Mouse (Mus musculus) CD4-positive, CD25-positive, alpha-beta regulatory T cell (primary cell): Measurements from ENCODE around the gene Lama5. TPM values are rescaled to one million over a fixed set of nuclear protein-coding genes. Genes with fewer than 3 reads are reported as not detected.

ENCODE experiments used
- polyA plus RNA-seq: library from polyadenylated mRNA; unstranded; fragments of 100-300 nt; shearing (Covaris generic); gene quantifications from one replicate; pipeline ENCODE4 v1.2.1, GENCODE M21; 2017

Lama5 gene
- polyA plus RNA-seq = 0.54 TPM

GRCm38 (mm10) chr2:180225762-180226378 lies at the start of gene Lama5:
Gene Lama5 (minus strand): TSS chr2:180225859.

GRCm38 (mm10) chr2:180273394-180274244 lies 48.0 kb upstream of the Lama5 start, which contains the start of gene Cables2:
Gene Cables2 (minus strand): TSS chr2:180273496.

GRCm38 (mm10) chr2:180257001-180257521 lies 31.4 kb upstream of the Lama5 start, which contains the start of gene Rps21:
Gene Rps21 (plus strand): TSS chr2:180257377.

GRCm38 (mm10) chr2:180170806-180171521 lies 54.7 kb downstream of the Lama5 start, which contains the start of gene Adrm1:
Gene Adrm1 (plus strand): TSS chr2:180171485.

Other genes starting within 250 kb of the Lama5 start
- 22.0 TPM for gene Taf4, start 249.2 kb downstream of the Lama5 start, polyA plus RNA-seq
- gene Lsm14b, start 200.9 kb downstream of the Lama5 start, polyA plus RNA-seq = 18.4 TPM
- 427 TPM for gene Psma7, start 183.4 kb downstream of the Lama5 start, polyA plus RNA-seq
- gene Ss18l1, start 183.3 kb downstream of the Lama5 start, polyA plus RNA-seq = 4.2 TPM
- 59.0 TPM for gene Mtg2, start 155.3 kb downstream of the Lama5 start, polyA plus RNA-seq
- not detected for gene Hrh3, start 121.4 kb downstream of the Lama5 start, polyA plus RNA-seq
- 48.9 TPM for gene Osbpl2, start 106.6 kb downstream of the Lama5 start, polyA plus RNA-seq
- 155 TPM for gene Adrm1, start 54.4 kb downstream of the Lama5 start, polyA plus RNA-seq
- gene Rps21, start 31.5 kb upstream of the Lama5 start, polyA plus RNA-seq = 535 TPM
- gene Cables2, start 47.6 kb upstream of the Lama5 start, polyA plus RNA-seq = 58.6 TPM
- gene Rbbp8nl, start 64.0 kb upstream of the Lama5 start, polyA plus RNA-seq = 0.07 TPM
- gene Gata5, start 108.8 kb upstream of the Lama5 start, polyA plus RNA-seq = not detected
- gene Slco4a1, start 230.4 kb upstream of the Lama5 start, polyA plus RNA-seq = 0.81 TPM